Mouse (Mus musculus) C2C12 (cell line): ENCODE measurements at regions not wholly inside any gene's neighbourhood (a gene's known extent, or its start where the extent isn't known, plus 50 kb on each side); places are given as distances from the start of the nearest gene placed in this dataset.

Source experiments
- CTCF ChIP-seq: IDR thresholded peaks from one replicate; pipeline ENCODE4 v1.5.1; 2011; ENCODE audit not compliant: control insufficient read depth, insufficient read depth, insufficient read length
- MYOD1 ChIP-seq: IDR thresholded peaks from one replicate; pipeline ENCODE4 v1.6.1; 2011; ENCODE audit warnings: low read depth; ENCODE audit not compliant: control insufficient read depth, insufficient read length
- MYOG ChIP-seq: IDR thresholded peaks from one replicate; pipeline ENCODE4 v1.6.1; 2011; ENCODE audit not compliant: control insufficient read depth, insufficient read length; ENCODE audit errors: extremely low read depth
- USF1 ChIP-seq: IDR thresholded peaks from one replicate; pipeline ENCODE4 v1.6.1; 2011; ENCODE audit warnings: low read depth, mild to moderate bottlenecking, control low read depth, moderate library complexity

DNA sequence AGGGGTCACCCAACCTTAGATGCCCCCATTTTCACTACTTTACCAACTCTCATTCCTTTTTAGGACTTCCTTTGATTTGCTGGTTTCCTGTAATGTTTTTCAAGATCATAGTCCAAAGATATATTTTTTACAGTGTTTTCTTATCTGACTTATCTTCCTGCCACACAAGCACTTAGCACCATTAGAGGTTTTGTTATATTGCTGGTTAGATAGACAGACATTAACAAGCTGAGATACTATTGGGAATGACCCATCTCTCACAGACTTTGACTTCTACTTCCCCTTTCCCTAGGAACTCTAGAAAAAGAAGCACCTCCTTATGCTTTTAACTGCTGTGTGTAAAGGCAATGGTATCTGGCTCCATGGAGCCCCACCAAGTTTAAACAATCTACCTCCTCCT lies 127.0 kb upstream of the Nova1 start:
- TF ChIP-seq CTCF = no peak
- TF ChIP-seq MYOG = no peak
- no peak for TF ChIP-seq USF1
- TF ChIP-seq MYOD1 = no peak
